Mouse (Mus musculus) olfactory bulb, adult 2 months (tissue): ENCODE data around the gene Gm4881.

Experiments
- CTCF ChIP-seq: fragments of 200-500 bp; IDR thresholded peaks from 2 replicates; pipeline ENCODE4 v1.5.1; 2012; ENCODE audit warnings: low read depth, mild to moderate bottlenecking, low read length, moderate library complexity; ENCODE audit not compliant: insufficient read depth
- POLR2A ChIP-seq: fragments of 200-500 bp; IDR thresholded peaks from 2 replicates; pipeline ENCODE4 v1.6.1; 2012; ENCODE audit warnings: mild to moderate bottlenecking, low read depth, low read length, moderate library complexity; ENCODE audit not compliant: insufficient read depth

GRCm38 (mm10) chr7:24903444-24903825, 40.9 kb downstream of the Gm4881 start:
- TF ChIP-seq CTCF = no peak
- TF ChIP-seq POLR2A = no peak
